Mouse (Mus musculus): ENCODE data around the gene Mif4gd.

GRCm38 (mm10) chr11:115609576-115609975 lies 3.2 kb downstream of the Mif4gd start:
- TF ChIP-seq POLR2A (IDR thresholded peaks at IDR 0.05; ENCODE audit: control insufficient read depth, low read depth, low read length), result no peak
- TF ChIP-seq CTCF (IDR thresholded peaks at IDR 0.05; ENCODE audit: control insufficient read depth, insufficient read depth, insufficient replicate concordance, low read depth, low read length), result no peak

Measured in testis, adult 2 months (tissue).